In the genomic region with DNA sequence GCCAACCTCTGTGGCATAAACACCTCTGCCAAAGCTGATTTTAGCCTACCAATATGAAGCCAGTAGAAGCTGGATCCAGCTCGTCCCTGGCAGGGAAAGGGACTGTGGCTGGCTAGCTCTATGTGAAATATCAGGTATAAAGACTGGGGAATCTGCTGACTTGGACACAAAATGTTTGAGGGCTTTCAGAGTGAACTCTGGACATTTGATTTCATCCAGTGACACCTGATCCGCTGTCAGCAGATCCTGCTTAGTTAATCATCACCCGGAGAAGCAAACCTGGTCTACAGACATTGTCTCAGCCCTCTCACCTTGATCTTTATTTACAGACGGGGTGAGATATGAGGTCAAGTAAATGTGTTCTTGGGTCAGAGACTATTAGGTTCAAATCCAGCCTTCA, we compare ENCODE assay signal across 13 mouse cellular contexts.
A peak's percentile ranks its signal among the peaks of the same experiment; 100 is the strongest.
DNase-seq lines count a peak whose midpoint lies in the region; ATAC-seq and TF ChIP-seq lines count a peak whose summit lies in the region.
"Had no signal": no experiment of that assay in that cellular context is flagged by ENCODE, and none has a peak within 500 bp of the region (broad histone marks: within the 10 kb centered on the region; RNA-seq: fewer than 3 reads in every experiment).

No protein-coding gene starts in this region.

- peak overlapping the region; percentile 69; the same call in 1 of the 2 replicates for H3K27ac ChIP-seq in small intestine, adult 2 months (ENCODE audit: insufficient read depth, low read depth, low read length)
- H3K27ac ChIP-seq in midbrain, embryonic 14.5 days (replicated peaks; ENCODE audit: low read depth, low read length) = no peak overlapping the region
- H3K27ac ChIP-seq: midbrain, embryonic 12.5 days had no signal

- no peak for TF ChIP-seq CTCF in small intestine, adult 2 months (IDR thresholded peaks at IDR 0.05; ENCODE audit: extremely low read depth, insufficient read length, insufficient replicate concordance, low read depth, low read length)

- no peak overlapping the region for H3K4me3 ChIP-seq in small intestine, adult 2 months (ENCODE audit: low read depth, low read length)
- H3K4me3 ChIP-seq in midbrain, embryonic 14.5 days (replicated peaks; ENCODE audit: low read depth, low read length) = no peak overlapping the region
- H3K4me3 ChIP-seq: midbrain, embryonic 12.5 days had no signal

- peaks cover 3% of the 10 kb centered on the region; the same call in 1 of the 2 replicates for H3K4me1 ChIP-seq in small intestine, adult 2 months (ENCODE audit: control insufficient read depth, insufficient read depth, insufficient read length, low read length)
- H3K4me1 ChIP-seq in midbrain, embryonic 14.5 days (ENCODE audit: control insufficient read depth, insufficient read depth, low read length) = no peaks in the 10 kb centered on the region
- H3K4me1 ChIP-seq: midbrain, embryonic 12.5 days had no signal

- no peaks in the 10 kb centered on the region for H3K36me3 ChIP-seq in small intestine, adult 2 months (ENCODE audit: control insufficient read depth, insufficient read depth, low read length)
- H3K36me3 ChIP-seq in midbrain, embryonic 14.5 days (ENCODE audit: control insufficient read depth, insufficient read depth, low read length) = no peaks in the 10 kb centered on the region
- H3K36me3 ChIP-seq: midbrain, embryonic 12.5 days had no signal

- H3K9ac ChIP-seq in midbrain, embryonic 14.5 days (replicated peaks; ENCODE audit: low read length) = no peak overlapping the region
- H3K9ac ChIP-seq: midbrain, embryonic 12.5 days had no signal

- no peaks in the 10 kb centered on the region for H3K9me3 ChIP-seq in midbrain, embryonic 14.5 days (ENCODE audit: control insufficient read depth, low read length)
- H3K9me3 ChIP-seq: midbrain, embryonic 12.5 days had no signal

- H3K27me3 ChIP-seq in small intestine, adult 2 months (ENCODE audit: control insufficient read depth, insufficient read depth, low read length) = no peaks in the 10 kb centered on the region
- no peaks in the 10 kb centered on the region for H3K27me3 ChIP-seq in midbrain, embryonic 14.5 days (ENCODE audit: control insufficient read depth, insufficient read depth, low read length)
- H3K27me3 ChIP-seq: midbrain, embryonic 12.5 days had no signal

- peak; percentile 21 for DNase-seq in gastrocnemius, postnatal 10 days
- peak; percentile 87 for DNase-seq in kidney, adult 11 months
- DNase-seq in kidney, postnatal 36 days = peak; percentile 57 to 89
- DNase-seq in thymus, adult 18-20 months = no peak
- no peak for DNase-seq in right cerebral cortex, adult 2 months (ENCODE audit: low spot score in 2 of 2)
- DNase-seq in midbrain, embryonic 14.5 days = no peak
- DNase-seq: adrenal gland, adult 8-10 months; heart, postnatal 36 days; retina, postnatal 1 day; thymus, postnatal 4 days had no signal

- WGBS in small intestine, adult 2 months = 25% methylated on average over 4 of the region's 4 CpGs
- WGBS in midbrain, embryonic 14.5 days = 84% methylated on average over 4 of the region's 4 CpGs

- no peak for TF ChIP-seq POLR2A in small intestine, adult 2 months (IDR thresholded peaks at IDR 0.05; ENCODE audit: low read depth, low read length)

- no peak overlapping the region for H3K4me2 ChIP-seq in midbrain, embryonic 14.5 days (ENCODE audit: low read length)
- H3K4me2 ChIP-seq: midbrain, embryonic 12.5 days had no signal

- ATAC-seq in midbrain, embryonic 14.5 days (ENCODE audit: low FRiP score, low TSS enrichment) = no peak
- ATAC-seq: lung, postnatal 0 days had no signal

Comparison
In these comparisons a context has a peak if more than half of its experiments do, and no peak if none do; other contexts are left out.
1. DNase-seq: peak in gastrocnemius, postnatal 10 days (single experiment), kidney, adult 11 months (single experiment) and kidney, postnatal 36 days (2 of 2); none in thymus, adult 18-20 months (0 of 2), right cerebral cortex, adult 2 months (0 of 2) and midbrain, embryonic 14.5 days (single experiment).